In the genomic region with DNA sequence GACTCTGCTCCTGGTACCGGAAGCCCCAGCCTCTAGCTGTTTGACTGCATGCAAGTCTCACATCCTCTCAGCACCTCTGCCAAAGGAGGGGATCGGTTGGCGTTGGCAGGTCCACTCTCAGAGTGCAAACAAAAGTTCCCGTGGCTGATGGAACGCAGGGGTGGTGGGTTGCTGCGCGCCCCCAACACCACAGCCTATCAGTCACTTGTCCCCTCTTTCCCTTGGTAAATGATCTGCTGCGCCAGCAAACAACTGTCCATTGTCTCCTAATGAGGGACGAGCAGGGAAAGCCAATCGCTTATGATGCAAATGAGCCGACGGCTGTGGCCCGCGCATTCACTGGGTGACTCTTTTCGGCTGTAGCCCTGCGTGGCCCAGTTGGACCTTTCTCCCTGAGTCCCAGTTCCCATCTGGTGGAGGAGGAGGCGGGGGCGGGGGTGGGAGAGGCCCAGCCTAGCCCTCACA, we compare ENCODE assay signal across 9 mouse cellular contexts. TPM values are rescaled to one million over a fixed set of nuclear protein-coding genes. Genes with fewer than 3 reads are reported as not detected.
DNase-seq lines count a peak whose midpoint lies in the region; ATAC-seq and TF ChIP-seq lines count a peak whose summit lies in the region.
"Had no signal": no experiment of that assay in that cellular context is flagged by ENCODE, and none has a peak within 500 bp of the region (broad histone marks: within the 10 kb centered on the region; RNA-seq: fewer than 3 reads in every experiment).

No protein-coding gene starts in this region.

- no peak for ATAC-seq in liver, embryonic 12.5 days
- ATAC-seq in stomach, postnatal 0 days (ENCODE audit: low FRiP score, low TSS enrichment) = no peak
- ATAC-seq in granulocyte monocyte progenitor cell, adult 5-6 weeks (replicated peaks; ENCODE audit: poor library complexity, severe bottlenecking) = no peak

- peak; percentile 59 to 71 for DNase-seq in cerebellum, postnatal 10 days
- DNase-seq in cerebellum, postnatal 36 days = no peak
- no peak for DNase-seq in testis, postnatal 14 days (ENCODE audit: low spot score)
- DNase-seq in stomach, postnatal 0 days (ENCODE audit: low spot score) = no peak
- no peak for DNase-seq in adrenal gland, postnatal 25 days

- H3K4me1 ChIP-seq in testis, adult 2 months (ENCODE audit: control insufficient read depth, insufficient read depth, low read length) = peaks cover 8% of the 10 kb centered on the region
- H3K4me1 ChIP-seq in liver, embryonic 12.5 days = peaks cover 36% of the 10 kb centered on the region
- H3K4me1 ChIP-seq in stomach, postnatal 0 days (replicated peaks; ENCODE audit: control insufficient read depth, insufficient read depth) = no peaks in the 10 kb centered on the region

- TF ChIP-seq CTCF in testis, adult 2 months (IDR thresholded peaks at IDR 0.05; ENCODE audit: control insufficient read depth, insufficient read depth, insufficient replicate concordance, low read depth, low read length) = no peak
- no peak for TF ChIP-seq CTCF in stomach, postnatal 0 days (IDR thresholded peaks at IDR 0.05; ENCODE audit: low read depth)

- WGBS in liver, embryonic 12.5 days (ENCODE audit: insufficient replicate concordance) = 24% methylated on average over 18 of the region's 18 CpGs
- WGBS in stomach, postnatal 0 days = 15% methylated on average over 17 of the region's 18 CpGs

- TF ChIP-seq EP300 in stomach, postnatal 0 days (optimal IDR thresholded peaks at IDR 0.05) = no peak

- H3K27me3 ChIP-seq in testis, adult 2 months (ENCODE audit: control insufficient read depth, insufficient read depth, low read length) = no peaks in the 10 kb centered on the region
- peaks cover 24% of the 10 kb centered on the region; the same call in 1 of the 2 replicates for H3K27me3 ChIP-seq in liver, embryonic 12.5 days (replicated peaks)
- no peaks in the 10 kb centered on the region for H3K27me3 ChIP-seq in stomach, postnatal 0 days (ENCODE audit: control insufficient read depth, insufficient read depth, low read length)

- no peaks in the 10 kb centered on the region for H3K36me3 ChIP-seq in testis, adult 2 months (ENCODE audit: control insufficient read depth, insufficient read depth, low read length)
- H3K36me3 ChIP-seq in liver, embryonic 12.5 days = no peaks in the 10 kb centered on the region
- H3K36me3 ChIP-seq in stomach, postnatal 0 days (ENCODE audit: control insufficient read depth, insufficient read depth, low read length) = no peaks in the 10 kb centered on the region

- no peak overlapping the region for H3K9ac ChIP-seq in liver, embryonic 12.5 days
- H3K9ac ChIP-seq in stomach, postnatal 0 days (ENCODE audit: low read length) = no peak overlapping the region
- H3K9ac ChIP-seq: liver, embryonic 14.5 days had no signal

- 0 out of 2 replicates have a peak overlapping the region, but pooled peaks have one; percentile 54 for H3K27ac ChIP-seq in testis, adult 2 months (ENCODE audit: control insufficient read depth, insufficient read depth, low read depth, low read length)
- no peak overlapping the region for H3K27ac ChIP-seq in liver, embryonic 12.5 days
- no peak overlapping the region for H3K27ac ChIP-seq in stomach, postnatal 0 days (replicated peaks)
- H3K27ac ChIP-seq: liver, embryonic 14.5 days had no signal

- H3K9me3 ChIP-seq in liver, embryonic 12.5 days (replicated peaks) = no peaks in the 10 kb centered on the region
- H3K9me3 ChIP-seq in stomach, postnatal 0 days (ENCODE audit: control insufficient read depth, low read length) = no peaks in the 10 kb centered on the region

- peak overlapping the region; percentile 40 for H3K4me2 ChIP-seq in liver, embryonic 12.5 days
- 0 out of 2 replicates have a peak overlapping the region, but pooled peaks have one; percentile 9 for H3K4me2 ChIP-seq in stomach, postnatal 0 days (replicated peaks; ENCODE audit: low read depth)

- H3K4me3 ChIP-seq in testis, adult 2 months (ENCODE audit: control insufficient read depth, low read depth, low read length) = peak overlapping the region; percentile 72
- H3K4me3 ChIP-seq in liver, embryonic 12.5 days = no peak overlapping the region; the same call in 1 of the 2 replicates
- no peak overlapping the region for H3K4me3 ChIP-seq in stomach, postnatal 0 days (ENCODE audit: low read depth, low read length)

- TF ChIP-seq POLR2A in testis, adult 2 months (IDR thresholded peaks at IDR 0.05; ENCODE audit: control insufficient read depth, low read depth, low read length) = no peak

RNA-seq across cellular contexts. Expression of a gene that starts 13.2 kb away (rescaled TPM):
- 40.0 and 43.3 TPM in 2 replicates for polyA plus RNA-seq in testis, adult 2 months (2012; rRNA removed)
- polyA plus RNA-seq in liver, embryonic 12.5 days (2016; fragmentation: Nextera tagmentation; extraction: Ambion mirVana) = 11.8 and 12.2 TPM in 2 replicates
- polyA plus RNA-seq in stomach, postnatal 0 days (2015; fragmentation: Nextera tagmentation; extraction: Ambion mirVana) = 63.4 and 71.1 TPM in 2 replicates
- 104 and 112 TPM in 2 replicates for total RNA-seq in adrenal gland, postnatal 25 days (2021)
- 77.1 and 85.8 TPM in 2 replicates for total RNA-seq in granulocyte monocyte progenitor cell, adult 5-6 weeks (2014; fragmentation: Nextera tagmentation)
- 56.3 and 66.2 TPM in 2 replicates for total RNA-seq in granulocyte monocyte progenitor cell, adult 5-6 weeks (2017)

RNA-seq across cellular contexts. Expression of a gene that starts 14.4 kb away (rescaled TPM):
- 19.2 and 21.1 TPM in 2 replicates for polyA plus RNA-seq in testis, adult 2 months (2012; rRNA removed)
- 3.6 and 3.9 TPM in 2 replicates for polyA plus RNA-seq in liver, embryonic 12.5 days (2016; fragmentation: Nextera tagmentation; extraction: Ambion mirVana)
- polyA plus RNA-seq in stomach, postnatal 0 days (2015; fragmentation: Nextera tagmentation; extraction: Ambion mirVana) = 15.3 and 16.1 TPM in 2 replicates
- total RNA-seq in adrenal gland, postnatal 25 days (2021) = 8.1 and 11.1 TPM in 2 replicates
- 1.4 and 3.0 TPM in 2 replicates for total RNA-seq in granulocyte monocyte progenitor cell, adult 5-6 weeks (2014; fragmentation: Nextera tagmentation)
- total RNA-seq in granulocyte monocyte progenitor cell, adult 5-6 weeks (2017) = 0.52 and 2.2 TPM in 2 replicates

RNA-seq across cellular contexts. Expression of a gene that starts 31.0 kb away (rescaled TPM):
- 3.2 and 3.6 TPM in 2 replicates for polyA plus RNA-seq in testis, adult 2 months (2012; rRNA removed)
- 35.8 and 37.1 TPM in 2 replicates for polyA plus RNA-seq in liver, embryonic 12.5 days (2016; fragmentation: Nextera tagmentation; extraction: Ambion mirVana)
- 37.4 and 37.5 TPM in 2 replicates for polyA plus RNA-seq in stomach, postnatal 0 days (2015; fragmentation: Nextera tagmentation; extraction: Ambion mirVana)
- 33.5 and 39.5 TPM in 2 replicates for total RNA-seq in adrenal gland, postnatal 25 days (2021)
- total RNA-seq in granulocyte monocyte progenitor cell, adult 5-6 weeks (2014; fragmentation: Nextera tagmentation) = 26.9 and 29.5 TPM in 2 replicates
- total RNA-seq in granulocyte monocyte progenitor cell, adult 5-6 weeks (2017) = 27.7 and 33.0 TPM in 2 replicates

RNA-seq across cellular contexts. Expression of a gene that starts 37.1 kb away (rescaled TPM):
- 161 and 224 TPM in 2 replicates for polyA plus RNA-seq in testis, adult 2 months (2012; rRNA removed)
- 378 and 390 TPM in 2 replicates for polyA plus RNA-seq in liver, embryonic 12.5 days (2016; fragmentation: Nextera tagmentation; extraction: Ambion mirVana)
- polyA plus RNA-seq in stomach, postnatal 0 days (2015; fragmentation: Nextera tagmentation; extraction: Ambion mirVana) = 317 and 371 TPM in 2 replicates
- 74.2 and 91.6 TPM in 2 replicates for total RNA-seq in adrenal gland, postnatal 25 days (2021)
- 1,057 and 1,193 TPM in 2 replicates for total RNA-seq in granulocyte monocyte progenitor cell, adult 5-6 weeks (2014; fragmentation: Nextera tagmentation)
- total RNA-seq in granulocyte monocyte progenitor cell, adult 5-6 weeks (2017) = 795 and 2,552 TPM in 2 replicates

RNA-seq across cellular contexts. Expression of a gene that starts 54.1 kb away (rescaled TPM):
- 34.6 and 39.1 TPM in 2 replicates for polyA plus RNA-seq in testis, adult 2 months (2012; rRNA removed)
- polyA plus RNA-seq in liver, embryonic 12.5 days (2016; fragmentation: Nextera tagmentation; extraction: Ambion mirVana) = 1.3 and 2.1 TPM in 2 replicates
- 11.1 and 13.4 TPM in 2 replicates for polyA plus RNA-seq in stomach, postnatal 0 days (2015; fragmentation: Nextera tagmentation; extraction: Ambion mirVana)
- total RNA-seq in adrenal gland, postnatal 25 days (2021) = 3.2 and 3.9 TPM in 2 replicates
- total RNA-seq in granulocyte monocyte progenitor cell, adult 5-6 weeks (2014; fragmentation: Nextera tagmentation) = 0.49 and 2.7 TPM in 2 replicates
- total RNA-seq in granulocyte monocyte progenitor cell, adult 5-6 weeks (2017) = 0.52 and 9.1 TPM in 2 replicates

Comparison
In these comparisons a context has a peak if more than half of its experiments do, and no peak if none do; other contexts are left out.
1. DNase-seq: peak in cerebellum, postnatal 10 days (2 of 2); none in cerebellum, postnatal 36 days (0 of 2), testis, postnatal 14 days (single experiment), stomach, postnatal 0 days (single experiment) and adrenal gland, postnatal 25 days (single experiment).